Mouse (Mus musculus) forebrain, embryonic 15.5 days (tissue): ENCODE data around the gene Def8. TPM values are rescaled to one million over a fixed set of nuclear protein-coding genes. Genes with fewer than 3 reads are reported as not detected.
"Not testable (repeated sequence)": the region's sequence is repeated elsewhere in the genome, so short reads cannot be mapped to it uniquely, and the experiment has no call there.

Experiments
- ATAC-seq: fragments of 200-750 bp; cut with Nextera tagmentation; replicated peaks from 2 replicates; pipeline ENCODE4 v1.8.0; 2017; ENCODE audit warnings: mild to moderate bottlenecking, moderate TSS enrichment, moderate library complexity
- H3K27ac ChIP-seq: fragments of 300-500 bp; sonication (generic); replicated peaks from 2 replicates; pipeline ENCODE4 v1.5.1; 2015; ENCODE audit warnings: mild to moderate bottlenecking, inconsistent platforms
- H3K27me3 ChIP-seq: fragments of 300-500 bp; sonication (generic); 2 replicates; pipeline ENCODE4 v1.6.1; 2015; ENCODE audit warnings: inconsistent platforms
- H3K36me3 ChIP-seq: fragments of 300-500 bp; sonication (generic); 2 replicates; pipeline ENCODE4 v1.6.1; 2015; ENCODE audit warnings: mild to moderate bottlenecking, inconsistent platforms
- H3K4me1 ChIP-seq: fragments of 300-500 bp; sonication (generic); 2 replicates; pipeline ENCODE4 v1.6.1; 2015; ENCODE audit warnings: inconsistent platforms
- H3K4me2 ChIP-seq: fragments of 300-500 bp; sonication (generic); replicated peaks from 2 replicates; pipeline ENCODE4 v1.6.1; 2015; ENCODE audit warnings: mild to moderate bottlenecking, inconsistent platforms
- H3K4me3 ChIP-seq: fragments of 300-500 bp; sonication (generic); 2 replicates; pipeline ENCODE4 v1.5.1; 2015; ENCODE audit warnings: mild to moderate bottlenecking, inconsistent platforms
- H3K9ac ChIP-seq: fragments of 300-500 bp; sonication (generic); replicated peaks from 2 replicates; pipeline ENCODE4 v1.6.1; 2015; ENCODE audit warnings: mild to moderate bottlenecking, inconsistent platforms
- H3K9me3 ChIP-seq: fragments of 300-500 bp; sonication (generic); 2 replicates; pipeline ENCODE4 v1.6.1; 2016; ENCODE audit warnings: inconsistent platforms
- WGBS: fragments of 180-500 bp; shearing (Covaris S2); methylation state at CpG from one replicate; pipeline ENCODE4 v1.1.7; 2015; ENCODE audit warnings: mixed read lengths; 5-methylcytosine and 5-hydroxymethylcytosine counted together
- polyA plus RNA-seq: library from polyadenylated mRNA; unstranded; fragments of >200 nt; fragmentation: Nextera tagmentation; extraction: Ambion mirVana; gene quantifications from 2 replicates; pipeline ENCODE4 v1.2.1, GENCODE M21; 2015

The Def8 gene
- polyA plus RNA-seq, 1 experiment from 2014 or later, result 46.3 TPM

DNA sequence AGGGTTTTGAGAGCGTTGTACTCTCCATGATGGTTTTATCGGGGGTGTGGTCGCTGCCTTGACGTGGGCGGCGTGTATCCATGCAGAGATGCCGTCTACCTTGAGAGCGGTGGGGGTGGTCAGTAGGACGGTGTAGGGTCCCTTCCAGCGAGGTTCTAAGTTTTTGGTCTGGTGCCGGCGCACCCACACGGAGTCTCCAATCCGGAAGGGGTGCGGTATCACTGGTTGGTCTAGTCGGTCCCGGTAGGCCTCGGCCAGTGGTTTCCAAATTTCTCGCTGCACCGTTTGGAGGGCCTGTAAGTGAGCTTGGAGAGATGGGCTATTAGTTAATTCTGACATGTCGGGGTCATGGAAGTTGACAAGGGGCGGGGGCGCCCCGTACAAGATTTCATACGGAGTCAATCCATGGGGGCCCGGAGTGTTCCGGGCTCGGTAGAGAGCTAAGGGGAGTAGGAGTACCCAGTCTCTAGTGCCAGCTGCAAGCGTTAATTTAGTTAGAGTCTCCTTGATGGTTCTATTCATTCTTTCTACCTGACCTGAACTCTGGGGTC, 5.1 kb downstream of the Def8 start:
- no peak overlapping the region for H3K4me3 ChIP-seq
- H3K9me3 ChIP-seq, result peaks cover 13% of the 10 kb centered on the region
- H3K27ac ChIP-seq, result no peak overlapping the region
- no peaks in the 10 kb centered on the region for H3K27me3 ChIP-seq
- no peaks in the 10 kb centered on the region for H3K4me1 ChIP-seq
- H3K9ac ChIP-seq, result no peak overlapping the region
- peaks cover 3% of the 10 kb centered on the region for H3K36me3 ChIP-seq
- no peak overlapping the region for H3K4me2 ChIP-seq
- 95% methylated on average over 29 of the region's 29 CpGs for WGBS
- ATAC-seq, result no peak

- H3K4me3 ChIP-seq, result no peak overlapping the region
- H3K9ac ChIP-seq, result no peak overlapping the region
- no peak overlapping the region for H3K4me2 ChIP-seq
- no peaks in the 10 kb centered on the region for H3K36me3 ChIP-seq
- H3K4me1 ChIP-seq, result no peaks in the 10 kb centered on the region
- no peak for ATAC-seq
- WGBS, result 95% methylated on average over 23 of the region's 23 CpGs
- H3K27ac ChIP-seq, result no peak overlapping the region
- no peaks in the 10 kb centered on the region for H3K27me3 ChIP-seq
- peaks cover 13% of the 10 kb centered on the region for H3K9me3 ChIP-seq
These were observed 5.8 kb downstream of the Def8 start for GRCm38 (mm10) chr8:123428939-123429721.

- H3K27me3 ChIP-seq, H3K4me1 ChIP-seq, H3K36me3 ChIP-seq, H3K4me2 ChIP-seq, H3K9ac ChIP-seq, H3K27ac ChIP-seq, H3K4me3 ChIP-seq, ATAC-seq: not testable (repeated sequence)
- H3K9me3 ChIP-seq, result peaks cover 13% of the 10 kb centered on the region
- 96% methylated on average over 15 of the region's 15 CpGs for WGBS
These were observed 6.3 kb downstream of the Def8 start for GRCm38 (mm10) chr8:123429722-123430013.

DNA sequence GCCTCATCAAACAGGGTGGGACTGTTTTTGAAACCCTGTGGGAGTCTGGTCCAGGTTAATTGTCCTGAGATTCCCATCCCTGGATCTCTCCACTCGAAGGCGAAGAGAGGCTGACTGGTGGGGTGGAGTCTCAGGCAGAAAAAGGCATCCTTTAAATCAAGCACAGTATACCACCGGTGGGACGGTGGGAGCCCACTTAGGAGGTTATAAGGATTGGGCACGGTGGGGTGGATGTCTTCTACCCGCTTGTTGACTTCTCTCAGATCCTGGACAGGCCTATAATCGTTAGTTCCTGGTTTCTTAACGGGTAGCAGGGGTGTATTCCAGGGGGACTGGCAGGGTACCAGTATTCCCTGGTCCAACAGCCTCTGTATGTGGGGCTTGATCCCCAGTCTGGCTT, 7.6 kb downstream of the Def8 start:
- not testable (repeated sequence) for H3K27me3 ChIP-seq, H3K9ac ChIP-seq, H3K4me2 ChIP-seq, ATAC-seq, H3K4me1 ChIP-seq, H3K27ac ChIP-seq, H3K4me3 ChIP-seq, H3K36me3 ChIP-seq
- 88% methylated on average over 8 of the region's 8 CpGs for WGBS
- H3K9me3 ChIP-seq, result peaks cover 13% of the 10 kb centered on the region

DNA sequence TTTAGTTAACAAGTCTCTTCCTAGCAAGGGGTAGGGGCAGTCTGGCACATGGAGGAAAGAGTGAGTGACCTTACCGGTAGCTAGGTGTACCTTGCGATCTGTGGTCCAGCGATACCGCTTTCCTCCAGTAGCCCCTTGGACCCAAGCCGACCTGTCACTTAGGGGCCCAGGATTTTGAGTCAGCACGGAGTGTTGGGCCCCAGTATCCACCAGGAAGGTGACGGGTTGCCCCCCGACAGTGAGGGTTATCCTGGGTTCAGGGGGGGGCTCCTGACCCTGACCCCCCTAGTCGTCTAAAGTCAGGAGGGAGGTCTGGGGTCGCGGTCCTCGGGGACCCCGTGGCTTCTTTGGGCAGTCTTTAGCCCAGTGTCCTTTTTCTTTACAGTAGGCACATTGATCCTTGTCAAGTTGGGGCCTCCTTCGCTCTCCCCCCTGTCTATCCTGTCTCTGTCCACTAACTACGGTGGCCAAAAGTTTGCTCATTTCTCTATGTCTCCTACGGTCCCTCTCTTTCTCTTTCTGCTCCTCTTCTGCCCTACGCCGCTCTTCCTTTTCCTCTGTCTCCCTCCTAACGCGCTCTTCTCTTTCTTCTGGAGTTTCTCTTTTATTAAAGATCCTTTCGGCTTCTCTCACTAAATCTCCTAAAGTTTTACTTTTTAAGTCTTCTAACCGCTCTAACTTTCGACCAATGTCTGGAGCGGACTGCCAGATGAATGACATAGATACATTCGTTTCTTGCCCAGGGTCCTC, 8.5 kb downstream of the Def8 start:
- Histone ChIP-seq H3K36me3 (no peaks in the 10 kb centered on the region), H3K27ac (no peak overlapping the region), H3K4me3 (no peak overlapping the region), H3K4me1 (no peaks in the 10 kb centered on the region), H3K9me3 (peaks cover 13% of the 10 kb centered on the region), H3K4me2 (no peak overlapping the region), H3K27me3 (no peaks in the 10 kb centered on the region), H3K9ac (no peak overlapping the region)
- WGBS, result 97% methylated on average over 25 of the region's 25 CpGs
- no peak for ATAC-seq

GRCm38 (mm10) chr8:123432381-123432780, 9.1 kb downstream of the Def8 start:
- H3K9ac ChIP-seq, result no peak overlapping the region
- 96% methylated on average over 16 of the region's 16 CpGs for WGBS
- H3K9me3 ChIP-seq, result peaks cover 10% of the 10 kb centered on the region
- H3K36me3 ChIP-seq, result no peaks in the 10 kb centered on the region
- no peak overlapping the region for H3K27ac ChIP-seq
- H3K27me3 ChIP-seq, result no peaks in the 10 kb centered on the region
- H3K4me3 ChIP-seq, result no peak overlapping the region
- no peaks in the 10 kb centered on the region for H3K4me1 ChIP-seq
- H3K4me2 ChIP-seq, result no peak overlapping the region
- no peak for ATAC-seq

DNA sequence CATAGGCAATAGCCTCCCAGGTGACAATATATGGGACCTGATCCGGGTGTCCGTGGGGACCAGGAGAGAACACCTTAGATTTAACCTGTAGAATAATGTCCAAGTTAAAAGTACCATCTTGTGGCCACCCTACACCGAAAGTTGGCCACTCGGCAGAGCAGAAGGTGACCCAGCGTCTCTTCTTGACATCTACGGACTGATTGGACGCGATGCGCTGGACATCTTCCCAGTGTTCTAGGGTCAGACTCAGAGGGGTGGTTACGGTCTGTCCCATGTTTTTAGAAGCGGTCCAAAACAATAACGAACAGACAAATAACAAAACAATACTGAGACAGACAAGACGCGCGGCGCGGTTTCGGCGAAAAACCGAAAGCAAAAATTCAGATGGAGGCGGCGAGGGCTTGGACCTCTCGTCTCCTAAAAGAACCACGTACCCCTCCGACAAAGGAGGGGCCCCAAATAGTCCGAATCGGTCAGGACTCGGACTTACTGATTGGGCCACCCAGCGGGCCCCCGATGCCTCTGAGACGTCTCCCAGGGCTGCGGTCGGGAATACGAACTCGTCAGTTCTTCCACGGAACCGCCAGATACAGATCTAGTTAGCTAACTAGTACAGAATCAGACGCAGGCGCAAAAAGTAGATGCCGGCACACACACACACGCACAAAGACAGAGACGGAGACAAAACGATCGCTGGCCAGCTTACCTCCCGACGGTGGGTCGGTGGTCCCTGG, 10.1 kb downstream of the Def8 start:
- 96% methylated on average over 47 of the region's 47 CpGs for WGBS
- H3K9me3 ChIP-seq, H3K4me1 ChIP-seq, ATAC-seq, H3K9ac ChIP-seq, H3K4me3 ChIP-seq, H3K36me3 ChIP-seq, H3K27ac ChIP-seq, H3K4me2 ChIP-seq, H3K27me3 ChIP-seq: not testable (repeated sequence)

DNA sequence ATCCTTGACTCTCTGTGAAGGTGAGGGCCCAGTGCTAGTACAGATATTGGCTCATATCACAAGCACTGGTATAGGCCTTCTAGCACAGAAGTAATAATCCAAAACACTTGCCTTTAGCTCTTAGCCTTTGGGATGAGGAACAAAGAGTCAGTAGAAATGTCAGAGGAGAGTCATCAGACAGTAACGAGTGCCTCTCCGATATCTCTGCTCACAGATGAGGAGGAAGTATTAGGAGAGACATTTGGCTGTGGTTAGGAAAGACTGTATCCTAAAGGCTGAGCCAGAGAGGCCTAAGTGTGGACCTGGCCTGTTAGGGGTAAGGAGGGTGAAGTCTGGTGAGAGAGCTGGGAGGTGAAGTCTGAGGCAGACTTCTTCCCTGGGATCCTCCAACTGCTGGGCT, 18.5 kb downstream of the Def8 start:
- 97% methylated on average over 2 of the region's 2 CpGs for WGBS
- ATAC-seq, result no peak
- Histone ChIP-seq H3K9ac (no peak overlapping the region), H3K9me3 (no peaks in the 10 kb centered on the region), H3K27ac (no peak overlapping the region), H3K4me3 (no peak overlapping the region), H3K4me1 (peaks cover 12% of the 10 kb centered on the region), H3K4me2 (no peak overlapping the region), H3K27me3 (no peaks in the 10 kb centered on the region), H3K36me3 (no peaks in the 10 kb centered on the region)

GRCm38 (mm10) chr8:123442351-123442750, 19.0 kb downstream of the Def8 start:
- Histone ChIP-seq H3K9ac (0 out of 2 replicates have a peak overlapping the region, but pooled peaks have one; percentile 85), H3K4me3 (peak overlapping the region; percentile 71), H3K4me1 (peaks cover 12% of the 10 kb centered on the region), H3K27me3 (no peaks in the 10 kb centered on the region), H3K9me3 (no peaks in the 10 kb centered on the region), H3K27ac (no peak overlapping the region), H3K4me2 (peak overlapping the region; percentile 63), H3K36me3 (no peaks in the 10 kb centered on the region)
- no peak for ATAC-seq
- whole genome bisulfite sequencing, result 79% methylated on average over 5 of the region's 5 CpGs

DNA sequence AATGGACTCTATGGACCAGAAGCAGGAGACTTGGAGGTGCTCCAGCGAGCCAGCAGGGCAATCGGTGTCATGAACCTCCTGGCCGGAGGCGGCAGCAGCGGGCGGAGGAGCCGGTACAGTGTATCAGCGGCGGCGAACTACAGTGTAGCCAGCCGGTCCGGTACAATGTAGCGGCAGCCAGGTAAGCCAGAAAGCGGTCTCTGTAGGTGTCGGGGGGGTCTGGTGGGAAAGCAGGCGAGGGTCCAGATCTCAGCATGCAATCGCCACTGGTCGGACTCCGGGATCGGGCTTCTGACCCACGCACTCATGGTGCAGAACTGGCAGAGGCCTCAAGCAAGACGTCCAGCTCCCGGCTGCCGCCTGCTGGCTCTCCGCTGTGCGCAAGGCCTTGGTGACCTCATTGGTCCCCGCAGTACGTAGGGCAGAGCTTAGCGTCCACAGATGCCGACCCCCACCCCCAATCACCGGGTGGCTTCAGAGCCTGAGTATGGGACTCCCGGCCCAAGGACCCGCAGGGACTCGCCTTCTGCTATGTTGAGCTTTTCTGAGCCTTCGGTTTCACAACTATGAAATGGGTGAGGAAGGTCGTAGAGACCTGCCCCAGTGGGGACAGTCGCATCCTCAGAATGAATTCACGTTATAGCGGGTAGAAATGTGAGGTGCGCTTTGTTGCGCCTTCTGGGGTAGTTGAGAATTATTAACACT, 19.7 kb downstream of the Def8 start:
- H3K4me1 ChIP-seq, result peaks cover 12% of the 10 kb centered on the region
- WGBS, result under 1% methylated on average over 41 of the region's 41 CpGs
- H3K27ac ChIP-seq, result peak overlapping the region; percentile 77
- no peaks in the 10 kb centered on the region for H3K36me3 ChIP-seq
- peak; percentile 94 for ATAC-seq
- peak overlapping the region; percentile 71 for H3K4me3 ChIP-seq
- no peaks in the 10 kb centered on the region for H3K27me3 ChIP-seq
- peak overlapping the region; percentile 85 for H3K9ac ChIP-seq
- no peaks in the 10 kb centered on the region for H3K9me3 ChIP-seq
- H3K4me2 ChIP-seq, result peak overlapping the region; percentile 63

GRCm38 (mm10) chr8:123443576-123443921, 20.2 kb downstream of the Def8 start:
- Histone ChIP-seq H3K4me2 (peak overlapping the region; percentile 63), H3K9me3 (no peaks in the 10 kb centered on the region), H3K4me3 (peak overlapping the region; percentile 71), H3K36me3 (no peaks in the 10 kb centered on the region), H3K9ac (peak overlapping the region; percentile 85), H3K27ac (peak overlapping the region; percentile 77), H3K4me1 (peaks cover 12% of the 10 kb centered on the region), H3K27me3 (no peaks in the 10 kb centered on the region)
- ATAC-seq, result no peak
- 23% methylated on average over 4 of the region's 4 CpGs for WGBS
